Mouse (Mus musculus): ENCODE results near the gene Hjurp. TPM values are rescaled to one million over a fixed set of nuclear protein-coding genes. Genes with fewer than 3 reads are reported as not detected.

Gene Hjurp
- total and polyA plus RNA-seq, 3 experiments = 59.4 to 103 (median 76.3) TPM

DNA sequence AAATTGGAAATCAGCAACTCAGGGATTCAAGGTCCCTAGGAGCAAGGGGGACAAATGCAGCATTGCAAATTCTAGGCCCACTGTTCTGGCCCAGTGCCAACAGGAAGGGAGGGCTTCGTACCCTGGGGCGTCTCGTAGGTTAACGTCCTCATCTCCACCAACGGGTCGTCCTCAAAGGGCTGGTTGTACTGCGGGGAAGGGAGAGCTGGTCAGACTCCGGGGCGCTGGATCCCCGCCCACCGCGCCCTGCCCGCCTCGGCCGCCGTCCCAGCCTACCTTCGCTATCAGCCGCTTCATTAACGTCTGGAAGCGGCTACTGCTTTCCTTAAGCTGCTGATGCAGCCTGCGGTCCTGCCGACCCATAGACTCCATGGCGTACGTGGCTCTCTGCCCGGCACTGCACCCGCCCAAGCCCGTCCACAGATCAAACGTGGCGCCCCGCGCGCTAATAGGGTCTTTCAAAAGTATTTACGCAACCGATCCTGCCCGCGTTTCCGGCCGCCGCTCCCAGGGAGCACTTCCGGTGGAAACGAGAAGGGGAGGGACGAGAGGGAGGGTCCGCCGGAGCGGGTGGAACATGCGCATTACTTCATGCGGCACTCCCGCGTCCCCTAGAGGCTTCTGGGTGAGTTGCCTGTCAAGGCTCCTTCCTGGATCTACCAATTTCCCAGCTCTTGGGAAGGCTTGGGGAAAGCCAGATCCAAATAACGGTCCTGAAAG, at the start of gene Hjurp, which contains the start of gene Trpm8 (continued):
- peak; percentile 99 for TF ChIP-seq NELFE (IDR thresholded peaks at IDR 0.05; ENCODE audit: low read depth, low read length)
- TF ChIP-seq ZNF384 (IDR thresholded peaks at IDR 0.05; ENCODE audit: low read depth, low read length) = no peak
- peak; percentile 74; the same call in 1 of the 2 replicates for TF ChIP-seq MYB (IDR thresholded peaks at IDR 0.05; ENCODE audit: low read depth, low read length)
- TF ChIP-seq ETS1 (IDR thresholded peaks at IDR 0.05; ENCODE audit: low read depth, low read length) = peak; percentile 42; the same call in 1 of the 2 replicates

DNA sequence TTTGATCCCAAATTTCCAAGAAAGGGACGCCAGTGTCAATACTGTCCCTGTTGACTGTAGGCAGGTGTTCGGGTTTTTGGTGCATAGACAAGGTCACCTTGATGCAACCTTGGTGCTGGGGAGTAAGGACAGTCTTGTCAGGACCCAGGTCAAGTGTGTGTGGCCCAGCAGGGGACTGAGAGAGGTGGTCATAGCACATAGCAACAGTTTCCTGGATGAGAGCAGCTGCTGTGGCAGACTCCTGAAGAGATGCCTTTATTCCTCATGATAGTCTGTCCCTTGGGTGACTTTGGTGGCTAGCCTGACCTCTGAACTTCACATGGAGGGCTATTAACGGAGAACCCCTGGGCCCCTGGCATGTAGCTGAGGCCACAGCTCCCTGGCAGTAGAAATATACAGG, 45.7 kb upstream of the Hjurp start:
- TF ChIP-seq POLR2A (IDR thresholded peaks at IDR 0.05; ENCODE audit: control insufficient read depth in 1 of 2, insufficient read depth in 1 of 2, low read depth in 1 of 2, low read length in 2 of 2, poor library complexity in 1 of 2) = no peak
- no peak for TF ChIP-seq MYB (IDR thresholded peaks at IDR 0.05; ENCODE audit: low read depth, low read length)
- TF ChIP-seq ZNF384 (IDR thresholded peaks at IDR 0.05; ENCODE audit: low read depth, low read length) = no peak
- no peak for TF ChIP-seq GABPA (IDR thresholded peaks at IDR 0.05; ENCODE audit: low read depth, low read length)
- TF ChIP-seq POLR2AphosphoS5 (IDR thresholded peaks at IDR 0.05; ENCODE audit: borderline replicate concordance, low read depth, low read length) = no peak
- no peak for TF ChIP-seq MAFK (IDR thresholded peaks at IDR 0.05; ENCODE audit: borderline replicate concordance, low read depth, low read length)
- TF ChIP-seq RAD21 (IDR thresholded peaks at IDR 0.05; ENCODE audit: low read depth, low read length) = no peak
- no peak for TF ChIP-seq ZMIZ1 (IDR thresholded peaks at IDR 0.05; ENCODE audit: low read depth, low read length)
- TF ChIP-seq MYC (IDR thresholded peaks at IDR 0.05; ENCODE audit: low read depth, low read length) = no peak
- TF ChIP-seq CHD1 (IDR thresholded peaks at IDR 0.05; ENCODE audit: low read depth, low read length) = no peak
- no peak for TF ChIP-seq EP300 (IDR thresholded peaks at IDR 0.05; ENCODE audit: low read depth in 1 of 2, low read length in 2 of 2)
- no peak for TF ChIP-seq ZC3H11A (IDR thresholded peaks at IDR 0.05; ENCODE audit: low read depth, low read length)
- TF ChIP-seq ETS1 (IDR thresholded peaks at IDR 0.05; ENCODE audit: low read depth, low read length) = no peak
- H3K4me3 ChIP-seq (ENCODE audit: control insufficient read depth in 1 of 2, insufficient read depth in 1 of 2, low read depth in 2 of 2, low read length in 2 of 2) = no peak overlapping the region

GRCm38 (mm10) chr1:88322146-88322545, 44.7 kb upstream of the Hjurp start:
- Histone ChIP-seq H3K27me3 (ENCODE audit: control insufficient read depth in 1 of 2, insufficient read depth in 2 of 2, low read length in 2 of 2) (no peaks in the 10 kb centered on the region), H3K27ac (ENCODE audit: control insufficient read depth, low read depth, low read length) (no peak overlapping the region), H3K36me3 (ENCODE audit: control insufficient read depth in 1 of 2, insufficient read depth in 2 of 2, low read length in 2 of 2) (no peaks in the 10 kb centered on the region), H3K79me2 (ENCODE audit: control insufficient read depth, insufficient read depth, low read length, poor library complexity) (no peaks in the 10 kb centered on the region; the same call in 1 of the 2 replicates), H3K9me3 (replicated peaks; ENCODE audit: insufficient read depth, low read length) (no peaks in the 10 kb centered on the region), H3K4me3 (ENCODE audit: control insufficient read depth in 1 of 2, insufficient read depth in 1 of 2, low read depth in 2 of 2, low read length in 2 of 2) (no peak overlapping the region), H3K4me1 (ENCODE audit: control insufficient read depth in 1 of 2, insufficient read depth in 2 of 2, low read length in 2 of 2) (no peaks in the 10 kb centered on the region), H3K9ac (ENCODE audit: control insufficient read depth, low read depth, low read length, poor library complexity, severe bottlenecking) (no peak overlapping the region)
- TF ChIP-seq CTCF (IDR thresholded peaks at IDR 0.05 in 2 of 3, conservative IDR thresholded peaks at IDR 0.05 in 1 of 3; ENCODE audit: control insufficient read depth in 1 of 3, insufficient read depth in 1 of 3, low read depth in 2 of 3, low read length in 3 of 3, poor library complexity in 1 of 3, severe bottlenecking in 1 of 3) (no peak), SIN3A (IDR thresholded peaks at IDR 0.05; ENCODE audit: low read length) (no peak), EP300 (IDR thresholded peaks at IDR 0.05; ENCODE audit: low read depth in 1 of 2, low read length in 2 of 2) (no peak), MAX (IDR thresholded peaks at IDR 0.05; ENCODE audit: low read length) (no peak), TCF12 (IDR thresholded peaks at IDR 0.05; ENCODE audit: low read depth, low read length) (no peak), USF2 (IDR thresholded peaks at IDR 0.05; ENCODE audit: borderline replicate concordance in 1 of 2, insufficient read depth in 1 of 2, low read depth in 1 of 2, low read length in 2 of 2) (no peak)
- no peak for DNase-seq (ENCODE audit: low read depth, low spot score)

More for the DNA sequence above, 45.7 kb upstream of the Hjurp start:
- no peaks in the 10 kb centered on the region for H3K4me1 ChIP-seq (ENCODE audit: control insufficient read depth in 1 of 2, insufficient read depth in 2 of 2, low read length in 2 of 2)
- no peaks in the 10 kb centered on the region for H3K9me3 ChIP-seq (replicated peaks; ENCODE audit: insufficient read depth, low read length)
- H3K36me3 ChIP-seq (ENCODE audit: control insufficient read depth in 1 of 2, insufficient read depth in 2 of 2, low read length in 2 of 2) = no peaks in the 10 kb centered on the region
- no peak for DNase-seq (ENCODE audit: low read depth, low spot score)
- no peaks in the 10 kb centered on the region for H3K27me3 ChIP-seq (ENCODE audit: control insufficient read depth in 1 of 2, insufficient read depth in 2 of 2, low read length in 2 of 2)
- H3K27ac ChIP-seq (ENCODE audit: control insufficient read depth, low read depth, low read length) = no peak overlapping the region
- no peaks in the 10 kb centered on the region; the same call in 1 of the 2 replicates for H3K79me2 ChIP-seq (ENCODE audit: control insufficient read depth, insufficient read depth, low read length, poor library complexity)
- no peak overlapping the region for H3K9ac ChIP-seq (ENCODE audit: control insufficient read depth, low read depth, low read length, poor library complexity, severe bottlenecking)
